Mouse (Mus musculus) liver, embryonic 13.5 days (tissue): ENCODE measurements at regions not wholly inside any gene's neighbourhood (a gene's known extent, or its start where the extent isn't known, plus 50 kb on each side); places are given as distances from the start of the nearest gene placed in this dataset.

Source experiments
- ATAC-seq: fragments of 200-750 bp; cut with Nextera tagmentation; 2 replicates; pipeline ENCODE4 v1.8.0; 2017; ENCODE audit warnings: low read depth, mild to moderate bottlenecking, moderate number of reproducible peaks, moderate library complexity
- DNase-seq: peaks from one replicate; pipeline ENCODE4 v3.0.0; 2022
- H3K27ac ChIP-seq: fragments of 300-500 bp; sonication (generic); 2 replicates; pipeline ENCODE4 v1.5.1; 2015; ENCODE audit warnings: moderate library complexity, mild to moderate bottlenecking, inconsistent platforms
- H3K27me3 ChIP-seq: fragments of 300-500 bp; sonication (generic); 2 replicates; pipeline ENCODE4 v1.6.1; 2015; ENCODE audit warnings: mild to moderate bottlenecking, inconsistent platforms
- H3K36me3 ChIP-seq: fragments of 300-500 bp; sonication (generic); 2 replicates; pipeline ENCODE4 v1.6.1; 2015; ENCODE audit warnings: mild to moderate bottlenecking, inconsistent platforms
- H3K4me1 ChIP-seq: fragments of 300-500 bp; sonication (generic); replicated peaks from 2 replicates; pipeline ENCODE4 v1.6.1; 2015; ENCODE audit warnings: inconsistent platforms
- H3K4me2 ChIP-seq: fragments of 300-500 bp; sonication (generic); 2 replicates; pipeline ENCODE4 v1.6.1; 2015; ENCODE audit warnings: inconsistent platforms, mild to moderate bottlenecking, moderate library complexity
- H3K4me3 ChIP-seq: fragments of 300-500 bp; sonication (generic); replicated peaks from 2 replicates; pipeline ENCODE4 v1.5.1; 2015; ENCODE audit warnings: mild to moderate bottlenecking, inconsistent platforms
- H3K9ac ChIP-seq: fragments of 300-500 bp; sonication (generic); 2 replicates; pipeline ENCODE4 v1.6.1; 2015; ENCODE audit warnings: mild to moderate bottlenecking, inconsistent platforms
- H3K9me3 ChIP-seq: fragments of 300-500 bp; sonication (generic); replicated peaks from 2 replicates; pipeline ENCODE4 v1.6.1; 2016; ENCODE audit warnings: inconsistent platforms
- WGBS: fragments of 180-500 bp; shearing (Covaris S2); methylation state at CpG from one replicate; pipeline ENCODE4 v1.1.7; 2015; ENCODE audit not compliant: insufficient replicate concordance; 5-methylcytosine and 5-hydroxymethylcytosine counted together

- no peak overlapping the region for H3K4me3 ChIP-seq
- no peaks in the 10 kb centered on the region for H3K9me3 ChIP-seq
- no peak overlapping the region for H3K4me2 ChIP-seq
- no peak overlapping the region for H3K27ac ChIP-seq
- H3K27me3 ChIP-seq, result no peaks in the 10 kb centered on the region
- no peaks in the 10 kb centered on the region for H3K36me3 ChIP-seq
- no peaks in the 10 kb centered on the region for H3K4me1 ChIP-seq
- WGBS, result 46% methylated on average over 1 of the region's 1 CpGs
- ATAC-seq, result no peak
- DNase-seq, result no peak
- no peak overlapping the region for H3K9ac ChIP-seq
These were observed 364.5 kb downstream of the Zfp619 start for GRCm38 (mm10) chr7:39882113-39882512.

- Histone ChIP-seq H3K9me3 (no peaks in the 10 kb centered on the region), H3K36me3 (no peaks in the 10 kb centered on the region), H3K4me2 (no peak overlapping the region), H3K27me3 (no peaks in the 10 kb centered on the region), H3K4me1 (no peaks in the 10 kb centered on the region), H3K4me3 (no peak overlapping the region), H3K9ac (no peak overlapping the region), H3K27ac (no peak overlapping the region)
- DNase-seq (no peak), ATAC-seq (no peak)
- 78% methylated on average over 7 of the region's 7 CpGs for WGBS
These were observed 376.8 kb downstream of the Zfp619 start for GRCm38 (mm10) chr7:39894208-39894896.

DNA sequence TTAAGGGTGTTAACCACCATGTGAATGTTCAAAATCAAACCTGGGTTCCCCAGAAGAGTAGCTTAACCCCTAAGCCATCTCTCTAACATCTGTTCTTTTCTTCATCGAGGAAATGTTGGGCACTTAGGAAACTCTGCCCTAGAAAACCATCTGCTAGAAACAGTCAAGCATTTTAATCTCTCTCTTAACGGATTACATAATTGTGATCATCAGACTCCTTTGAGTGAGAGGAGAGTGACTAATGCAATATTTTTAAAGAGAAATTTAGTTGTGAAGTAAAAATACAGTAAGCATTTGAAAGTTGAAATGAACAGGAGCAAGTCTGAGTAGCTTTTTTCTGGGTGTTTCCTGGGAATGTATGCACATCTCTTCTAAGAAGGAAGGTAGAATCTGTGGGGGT lies 379.4 kb downstream of the Zfp619 start:
- DNase-seq, result no peak
- no peaks in the 10 kb centered on the region for H3K27me3 ChIP-seq
- no peaks in the 10 kb centered on the region for H3K9me3 ChIP-seq
- no peaks in the 10 kb centered on the region for H3K36me3 ChIP-seq
- H3K4me3 ChIP-seq, result no peak overlapping the region
- 60% methylated on average over 2 of the region's 2 CpGs for WGBS
- no peak overlapping the region for H3K27ac ChIP-seq
- no peak overlapping the region for H3K9ac ChIP-seq
- H3K4me2 ChIP-seq, result no peak overlapping the region
- no peaks in the 10 kb centered on the region for H3K4me1 ChIP-seq
- ATAC-seq, result no peak

DNA sequence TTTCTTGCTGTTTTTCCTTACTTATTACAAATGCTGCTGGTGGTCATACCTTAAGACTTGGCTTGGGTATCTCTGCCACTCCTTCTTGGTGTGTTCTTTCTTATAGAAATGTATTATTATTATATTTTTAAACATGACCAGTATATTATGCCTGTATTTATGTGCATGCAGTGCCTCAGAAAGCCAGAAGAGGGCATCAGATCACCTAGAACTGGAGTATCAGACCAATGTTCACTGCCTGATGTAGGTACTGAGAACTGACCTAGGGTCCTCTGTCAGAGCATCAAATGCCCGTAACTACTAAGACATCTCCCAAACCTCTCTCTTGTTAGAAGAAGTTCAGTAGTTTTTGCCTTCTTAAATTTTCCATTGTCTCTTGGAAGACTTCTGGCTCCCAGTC lies 380.7 kb downstream of the Zfp619 start:
- no peak overlapping the region for H3K4me3 ChIP-seq
- ATAC-seq (no peak), DNase-seq (no peak)
- no peak overlapping the region for H3K9ac ChIP-seq
- H3K9me3 ChIP-seq, result no peaks in the 10 kb centered on the region
- H3K4me1 ChIP-seq, result no peaks in the 10 kb centered on the region
- no peaks in the 10 kb centered on the region for H3K36me3 ChIP-seq
- WGBS, result 96% methylated on average over 1 of the region's 1 CpGs
- H3K27ac ChIP-seq, result no peak overlapping the region
- no peak overlapping the region for H3K4me2 ChIP-seq
- H3K27me3 ChIP-seq, result no peaks in the 10 kb centered on the region

DNA sequence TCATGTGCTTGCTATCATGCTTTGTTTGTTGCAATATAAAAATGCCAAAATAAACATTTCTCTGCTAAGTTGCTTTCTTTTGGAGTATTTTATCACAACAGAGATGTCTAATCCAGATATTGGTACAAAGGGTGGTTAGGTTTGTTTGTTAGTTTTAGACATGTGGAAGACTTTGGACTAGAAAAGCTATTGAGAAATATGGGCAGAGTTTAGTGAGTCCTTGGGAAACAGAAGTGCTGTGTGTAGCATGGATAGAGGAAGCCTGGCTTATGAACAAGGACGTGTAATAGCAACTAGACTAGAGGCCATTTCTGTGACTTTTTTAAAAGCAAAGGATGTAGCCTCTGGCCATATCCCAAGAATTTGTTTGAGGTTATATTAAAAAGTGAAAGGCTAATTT lies 416.4 kb downstream of the Zfp619 start:
- DNase-seq (no peak), ATAC-seq (no peak)
- Histone ChIP-seq H3K4me2 (no peak overlapping the region), H3K9me3 (no peaks in the 10 kb centered on the region), H3K27me3 (no peaks in the 10 kb centered on the region), H3K27ac (no peak overlapping the region), H3K9ac (no peak overlapping the region), H3K4me1 (no peaks in the 10 kb centered on the region), H3K4me3 (no peak overlapping the region), H3K36me3 (no peaks in the 10 kb centered on the region)
- WGBS, result 53% methylated on average over 1 of the region's 1 CpGs

DNA sequence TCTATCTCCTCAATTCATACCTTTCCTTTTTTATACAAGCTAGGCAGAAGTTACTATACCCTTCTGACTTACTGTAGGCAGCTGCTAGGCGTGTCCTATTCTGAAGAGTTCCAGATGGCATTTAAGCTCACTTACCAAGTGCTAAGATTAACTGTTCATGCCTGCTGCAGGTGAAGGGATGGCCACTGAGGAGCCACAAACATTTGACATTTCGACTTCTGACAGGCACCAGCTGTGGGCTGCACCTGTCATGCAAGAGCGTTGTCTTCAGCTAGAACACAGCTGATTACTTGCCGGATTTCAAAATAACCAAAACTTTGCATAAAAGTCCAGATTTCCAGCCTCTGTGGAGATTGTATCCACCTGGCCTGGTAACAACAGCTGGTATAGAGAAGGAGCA lies 419.7 kb downstream of the Zfp619 start:
- WGBS, result 57% methylated on average over 4 of the region's 4 CpGs
- H3K4me1 ChIP-seq, result no peaks in the 10 kb centered on the region

DNA sequence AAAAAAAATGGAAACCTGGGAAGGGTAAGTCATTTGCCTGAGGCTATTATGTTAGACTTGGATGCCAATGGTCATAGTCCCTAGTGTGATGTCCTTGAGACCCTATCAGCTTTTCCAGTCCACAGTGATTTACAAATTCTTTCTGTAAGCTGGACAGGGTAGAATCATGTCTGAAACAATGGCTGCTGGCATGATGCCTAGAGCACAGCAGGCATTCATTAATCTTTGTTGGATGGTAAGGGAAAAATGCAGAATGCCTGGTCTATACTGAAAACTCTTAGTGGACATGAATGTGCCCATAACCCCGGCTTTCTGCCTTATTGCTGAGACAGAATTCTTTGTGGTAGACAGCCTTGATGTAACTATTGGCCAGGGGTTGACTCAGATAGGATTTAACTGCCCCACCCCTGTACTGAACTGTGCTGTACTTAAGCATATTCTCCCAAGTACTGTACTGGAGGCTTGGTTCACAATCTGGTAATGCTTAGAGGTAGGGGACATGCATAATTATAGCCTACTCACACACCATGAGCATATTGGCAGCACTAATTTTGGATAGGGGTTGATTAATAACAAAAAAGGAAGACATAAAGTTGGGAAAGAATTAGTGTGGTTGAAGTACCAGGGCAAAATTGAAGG lies 424.8 kb downstream of the Zfp619 start:
- ATAC-seq (no peak), DNase-seq (no peak)
- H3K9ac ChIP-seq, result no peak overlapping the region
- no peaks in the 10 kb centered on the region for H3K9me3 ChIP-seq
- H3K4me2 ChIP-seq, result no peak overlapping the region
- no peak overlapping the region for H3K27ac ChIP-seq
- H3K4me1 ChIP-seq, result no peaks in the 10 kb centered on the region
- no peaks in the 10 kb centered on the region for H3K36me3 ChIP-seq
- 44% methylated on average over 1 of the region's 1 CpGs for WGBS
- no peaks in the 10 kb centered on the region for H3K27me3 ChIP-seq
- H3K4me3 ChIP-seq, result no peak overlapping the region

More for the DNA sequence above, 419.7 kb downstream of the Zfp619 start:
- H3K27ac ChIP-seq, result no peak overlapping the region
- H3K4me3 ChIP-seq, result no peak overlapping the region
- DNase-seq (no peak), ATAC-seq (no peak)
- no peak overlapping the region for H3K4me2 ChIP-seq
- H3K27me3 ChIP-seq, result no peaks in the 10 kb centered on the region
- H3K9ac ChIP-seq, result no peak overlapping the region
- H3K36me3 ChIP-seq, result no peaks in the 10 kb centered on the region
- H3K9me3 ChIP-seq, result no peaks in the 10 kb centered on the region

DNA sequence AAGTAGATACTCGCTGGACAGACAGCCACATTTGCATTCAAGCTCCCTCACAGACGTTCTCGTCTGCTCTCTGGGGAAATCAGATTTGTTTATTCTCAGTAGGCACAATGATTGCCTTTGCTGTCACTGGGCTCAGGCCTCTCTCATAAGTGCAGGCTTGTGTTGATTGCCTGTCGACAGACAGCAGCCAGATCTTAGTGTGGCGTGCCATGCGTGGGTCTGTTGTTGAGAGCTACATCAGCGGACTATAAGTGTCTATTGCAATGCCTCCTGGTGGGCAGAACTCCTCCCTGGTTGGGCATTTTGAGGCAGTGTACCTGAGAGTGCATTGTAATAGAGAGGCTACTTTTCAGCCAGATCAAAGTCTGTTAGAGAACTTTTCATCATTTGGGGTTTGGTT lies 436.5 kb downstream of the Zfp619 start:
- H3K9me3 ChIP-seq, result no peaks in the 10 kb centered on the region
- no peak overlapping the region for H3K27ac ChIP-seq
- no peak overlapping the region for H3K4me3 ChIP-seq
- no peak overlapping the region for H3K9ac ChIP-seq
- H3K36me3 ChIP-seq, result no peaks in the 10 kb centered on the region
- no peak overlapping the region for H3K4me2 ChIP-seq
- no peaks in the 10 kb centered on the region for H3K4me1 ChIP-seq
- ATAC-seq (no peak), DNase-seq (no peak)
- no peaks in the 10 kb centered on the region for H3K27me3 ChIP-seq
- 54% methylated on average over 7 of the region's 7 CpGs for WGBS

GRCm38 (mm10) chr7:39954931-39955330 lies 437.4 kb downstream of the Zfp619 start:
- no peaks in the 10 kb centered on the region for H3K4me1 ChIP-seq
- no peak overlapping the region for H3K9ac ChIP-seq
- ATAC-seq (no peak), DNase-seq (no peak)
- no peaks in the 10 kb centered on the region for H3K36me3 ChIP-seq
- no peaks in the 10 kb centered on the region for H3K27me3 ChIP-seq
- no peaks in the 10 kb centered on the region for H3K9me3 ChIP-seq
- no peak overlapping the region for H3K4me3 ChIP-seq
- no peak overlapping the region for H3K27ac ChIP-seq
- no peak overlapping the region for H3K4me2 ChIP-seq

DNA sequence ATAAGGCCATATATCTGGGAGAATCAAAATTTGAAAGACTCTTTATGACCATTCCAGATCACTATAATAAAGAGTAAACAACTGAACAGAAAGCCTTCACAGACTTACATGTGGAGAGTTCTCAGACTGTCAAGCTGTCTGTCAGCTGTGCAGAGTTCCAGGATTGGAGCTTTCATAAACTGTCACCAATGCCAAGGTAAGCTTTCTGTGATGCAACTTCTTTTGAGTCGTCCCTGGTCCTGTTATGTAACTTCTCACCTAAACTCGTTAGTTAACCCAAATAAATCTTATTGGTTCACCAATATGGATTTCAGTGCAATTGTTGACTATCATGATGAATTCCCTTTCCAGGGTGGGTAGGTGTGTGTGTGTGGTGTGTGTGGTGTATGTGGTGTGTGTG lies 460.6 kb downstream of the Zfp619 start:
- no peak for DNase-seq
- Histone ChIP-seq H3K9me3 (no peaks in the 10 kb centered on the region), H3K27me3 (no peaks in the 10 kb centered on the region), H3K9ac (no peak overlapping the region), H3K36me3 (no peaks in the 10 kb centered on the region), H3K4me2 (no peak overlapping the region), H3K4me1 (no peaks in the 10 kb centered on the region), H3K27ac (no peak overlapping the region), H3K4me3 (no peak overlapping the region)
- whole genome bisulfite sequencing, result 61% methylated on average over 2 of the region's 2 CpGs
- ATAC-seq, result no peak

GRCm38 (mm10) chr7:39981647-39982046 lies 464.1 kb downstream of the Zfp619 start:
- ATAC-seq, result no peak
- no peaks in the 10 kb centered on the region for H3K4me1 ChIP-seq

More at GRCm38 (mm10) chr7:39981647-39982046, 464.1 kb downstream of the Zfp619 start:
- no peak overlapping the region for H3K27ac ChIP-seq
- no peak overlapping the region for H3K4me3 ChIP-seq
- 57% methylated on average over 4 of the region's 4 CpGs for WGBS
- H3K36me3 ChIP-seq, result no peaks in the 10 kb centered on the region
- H3K9ac ChIP-seq, result no peak overlapping the region
- DNase-seq, result no peak
- H3K4me2 ChIP-seq, result no peak overlapping the region
- H3K27me3 ChIP-seq, result no peaks in the 10 kb centered on the region
- no peaks in the 10 kb centered on the region for H3K9me3 ChIP-seq
